Mouse (Mus musculus): Measurements from ENCODE around the gene Gtf2e1.

The Gtf2e1 gene

GRCm38 (mm10) chr16:37539611-37540580, at the start of gene Gtf2e1, which contains the start of gene Rabl3:
TSS of gene Gtf2e1 (minus strand) at chr16:37539789.
TSS of gene Rabl3 (plus strand) at chr16:37539885.
- DNase-seq (ENCODE audit: low spot score), result peak; percentile 96

- no peak for DNase-seq (ENCODE audit: low spot score)
Observed at GRCm38 (mm10) chr16:37585129-37585563, 45.6 kb upstream of the Gtf2e1 start.

- no peak for DNase-seq (ENCODE audit: low spot score)
Observed at GRCm38 (mm10) chr16:37584218-37585035, 44.8 kb upstream of the Gtf2e1 start.

GRCm38 (mm10) chr16:37583801-37584200, 44.2 kb upstream of the Gtf2e1 start:
- no peak for DNase-seq (ENCODE audit: low spot score)

- no peak for DNase-seq (ENCODE audit: low spot score)
Observed at GRCm38 (mm10) chr16:37583306-37583705, 43.7 kb upstream of the Gtf2e1 start.

- no peak for DNase-seq (ENCODE audit: low spot score)
Observed at GRCm38 (mm10) chr16:37581901-37582300, 42.3 kb upstream of the Gtf2e1 start.

GRCm38 (mm10) chr16:37580651-37581050, 41.1 kb upstream of the Gtf2e1 start:
- no peak for DNase-seq (ENCODE audit: low spot score)

GRCm38 (mm10) chr16:37579994-37580393, 40.4 kb upstream of the Gtf2e1 start, which contains the start of gene Hgd:
TSS of gene Hgd (plus strand) at chr16:37580153.
- DNase-seq (ENCODE audit: low spot score), result no peak

GRCm38 (mm10) chr16:37579591-37579990, 40.0 kb upstream of the Gtf2e1 start:
- no peak for DNase-seq (ENCODE audit: low spot score)

GRCm38 (mm10) chr16:37575325-37575724, 35.7 kb upstream of the Gtf2e1 start:
- no peak for DNase-seq (ENCODE audit: low spot score)

- DNase-seq (ENCODE audit: low spot score), result no peak
Observed at GRCm38 (mm10) chr16:37573061-37573460, 33.5 kb upstream of the Gtf2e1 start.

GRCm38 (mm10) chr16:37572117-37572754, 32.6 kb upstream of the Gtf2e1 start:
- DNase-seq (ENCODE audit: low spot score), result no peak

- DNase-seq (ENCODE audit: low spot score), result no peak
Observed at GRCm38 (mm10) chr16:37571554-37571953, 32.0 kb upstream of the Gtf2e1 start.

- no peak for DNase-seq (ENCODE audit: low spot score)
Observed at GRCm38 (mm10) chr16:37567113-37568050, 27.8 kb upstream of the Gtf2e1 start.

- no peak for DNase-seq (ENCODE audit: low spot score)
Observed at GRCm38 (mm10) chr16:37566107-37566506, 26.5 kb upstream of the Gtf2e1 start.

GRCm38 (mm10) chr16:37565117-37565516, 25.5 kb upstream of the Gtf2e1 start:
- DNase-seq (ENCODE audit: low spot score), result no peak

GRCm38 (mm10) chr16:37562961-37563360, 23.4 kb upstream of the Gtf2e1 start:
- DNase-seq (ENCODE audit: low spot score), result no peak

GRCm38 (mm10) chr16:37562414-37562813, 22.8 kb upstream of the Gtf2e1 start:
- no peak for DNase-seq (ENCODE audit: low spot score)

GRCm38 (mm10) chr16:37552824-37553223, 13.2 kb upstream of the Gtf2e1 start:
- DNase-seq (ENCODE audit: low spot score), result no peak

GRCm38 (mm10) chr16:37550981-37551380, 11.4 kb upstream of the Gtf2e1 start:
- DNase-seq (ENCODE audit: low spot score), result no peak

GRCm38 (mm10) chr16:37550266-37550665, 10.7 kb upstream of the Gtf2e1 start:
- no peak for DNase-seq (ENCODE audit: low spot score)

Data from T-cell, adult 2 months (primary cell).